Mouse (Mus musculus): ENCODE data around the gene Htatsf1. TPM values are rescaled to one million over a fixed set of nuclear protein-coding genes. Genes with fewer than 3 reads are reported as not detected.

Htatsf1 gene
- polyA plus RNA-seq, 1 experiment from 2014 or later, result 73.3 TPM

- H3K4me3 ChIP-seq (ENCODE audit: low read depth, low read length), result no peak overlapping the region
- no peak for ATAC-seq (ENCODE audit: insufficient number of reproducible peaks, insufficient read depth, low FRiP score, low read depth)
Measured at GRCm38 (mm10) chrX:57103415-57103814, 50.0 kb downstream of the Htatsf1 start.

GRCm38 (mm10) chrX:57106956-57107355 is 53.6 kb downstream of the Htatsf1 start:
- 84% methylated on average over 3 of the region's 3 CpGs for WGBS
- Histone ChIP-seq H3K4me3 (ENCODE audit: low read depth, low read length) (no peak overlapping the region), H3K27me3 (ENCODE audit: control insufficient read depth, insufficient read depth, low read length) (no peaks in the 10 kb centered on the region), H3K4me1 (ENCODE audit: control insufficient read depth, insufficient read depth, low read length) (no peaks in the 10 kb centered on the region), H3K27ac (ENCODE audit: low read length) (no peak overlapping the region), H3K36me3 (ENCODE audit: control insufficient read depth, insufficient read depth, low read length) (no peaks in the 10 kb centered on the region), H3K4me2 (replicated peaks; ENCODE audit: low read depth, low read length) (no peak overlapping the region), H3K9me3 (ENCODE audit: control insufficient read depth, low read depth, low read length) (no peaks in the 10 kb centered on the region), H3K9ac (replicated peaks; ENCODE audit: low read depth, low read length) (no peak overlapping the region)
- ATAC-seq (ENCODE audit: insufficient number of reproducible peaks, insufficient read depth, low FRiP score, low read depth), result no peak

More at GRCm38 (mm10) chrX:57103415-57103814, 50.0 kb downstream of the Htatsf1 start:
- Histone ChIP-seq H3K9me3 (ENCODE audit: control insufficient read depth, low read depth, low read length) (no peaks in the 10 kb centered on the region), H3K27ac (ENCODE audit: low read length) (no peak overlapping the region), H3K27me3 (ENCODE audit: control insufficient read depth, insufficient read depth, low read length) (no peaks in the 10 kb centered on the region), H3K36me3 (ENCODE audit: control insufficient read depth, insufficient read depth, low read length) (no peaks in the 10 kb centered on the region), H3K4me1 (ENCODE audit: control insufficient read depth, insufficient read depth, low read length) (no peaks in the 10 kb centered on the region), H3K9ac (replicated peaks; ENCODE audit: low read depth, low read length) (no peak overlapping the region), H3K4me2 (replicated peaks; ENCODE audit: low read depth, low read length) (no peak overlapping the region)
- 86% methylated on average over 1 of the region's 1 CpGs for WGBS

Other genes starting within 250 kb of the Htatsf1 start
- 3.4 and 3.7 TPM in 2 replicates for gene Map7d3, start 231.3 kb upstream of the Htatsf1 start, polyA plus RNA-seq (2014; fragmentation: Nextera tagmentation; extraction: Ambion mirVana)
- not detected in 2 replicates for gene Adgrg4, start 183.4 kb upstream of the Htatsf1 start, polyA plus RNA-seq (2014; fragmentation: Nextera tagmentation; extraction: Ambion mirVana)
- not detected in 2 replicates for gene Brs3, start 10.5 kb upstream of the Htatsf1 start, polyA plus RNA-seq (2014; fragmentation: Nextera tagmentation; extraction: Ambion mirVana)
- gene Vgll1, start 34.5 kb downstream of the Htatsf1 start, polyA plus RNA-seq (2014; fragmentation: Nextera tagmentation; extraction: Ambion mirVana), result not detected in 2 replicates
- not detected in 2 replicates for gene Cd40lg, start 158.6 kb downstream of the Htatsf1 start, polyA plus RNA-seq (2014; fragmentation: Nextera tagmentation; extraction: Ambion mirVana)